Mouse (Mus musculus): Measurements from ENCODE around the gene Spsb1. TPM values are rescaled to one million over a fixed set of nuclear protein-coding genes. Genes with fewer than 3 reads are reported as not detected.

Spsb1 gene
- polyA plus RNA-seq, 1 experiment = 20.2 TPM

- no peak for DNase-seq
- TF ChIP-seq CTCF (IDR thresholded peaks at IDR 0.05; ENCODE audit: insufficient read depth, low read length) (no peak), POLR2A (IDR thresholded peaks at IDR 0.05; ENCODE audit: borderline replicate concordance, extremely low read depth, low read depth, low read length) (no peak)
- Histone ChIP-seq H3K4me3 (replicated peaks; ENCODE audit: extremely low read depth, low read depth, low read length) (no peak overlapping the region), H3K4me1 (ENCODE audit: control insufficient read depth, insufficient read depth, low read length) (peaks cover 3% of the 10 kb centered on the region; the same call in 1 of the 2 replicates)
- WGBS = 68% methylated on average over 17 of the region's 17 CpGs
Measured at GRCm38 (mm10) chr4:149882139-149882916, 72.5 kb downstream of the Spsb1 start.

- TF ChIP-seq POLR2A (IDR thresholded peaks at IDR 0.05; ENCODE audit: borderline replicate concordance, extremely low read depth, low read depth, low read length) = no peak
- no peak for TF ChIP-seq CTCF (IDR thresholded peaks at IDR 0.05; ENCODE audit: insufficient read depth, low read length)
- peaks cover 4% of the 10 kb centered on the region for H3K4me1 ChIP-seq (ENCODE audit: control insufficient read depth, insufficient read depth, low read length)
Measured at GRCm38 (mm10) chr4:149880908-149881307, 73.9 kb downstream of the Spsb1 start.

GRCm38 (mm10) chr4:149879980-149880379 is 74.9 kb downstream of the Spsb1 start:
- peaks cover 10% of the 10 kb centered on the region for H3K4me1 ChIP-seq (ENCODE audit: control insufficient read depth, insufficient read depth, low read length)
- no peak overlapping the region for H3K4me3 ChIP-seq (replicated peaks; ENCODE audit: extremely low read depth, low read depth, low read length)
- DNase-seq = no peak
- TF ChIP-seq CTCF (IDR thresholded peaks at IDR 0.05; ENCODE audit: insufficient read depth, low read length) (no peak), POLR2A (IDR thresholded peaks at IDR 0.05; ENCODE audit: borderline replicate concordance, extremely low read depth, low read depth, low read length) (no peak)
- 60% methylated on average over 11 of the region's 11 CpGs for WGBS

More at GRCm38 (mm10) chr4:149880908-149881307, 73.9 kb downstream of the Spsb1 start:
- no peak overlapping the region for H3K4me3 ChIP-seq (replicated peaks; ENCODE audit: extremely low read depth, low read depth, low read length)
- DNase-seq = no peak
- WGBS = 76% methylated on average over 5 of the region's 5 CpGs

- 52% methylated on average over 6 of the region's 6 CpGs for WGBS
- peak; percentile 59 for DNase-seq
- Histone ChIP-seq H3K4me3 (replicated peaks; ENCODE audit: extremely low read depth, low read depth, low read length) (no peak overlapping the region), H3K4me1 (ENCODE audit: control insufficient read depth, insufficient read depth, low read length) (peaks cover 10% of the 10 kb centered on the region)
- TF ChIP-seq POLR2A (IDR thresholded peaks at IDR 0.05; ENCODE audit: borderline replicate concordance, extremely low read depth, low read depth, low read length) = no peak
Measured at GRCm38 (mm10) chr4:149878021-149878449, 76.8 kb downstream of the Spsb1 start.

- WGBS = 61% methylated on average over 3 of the region's 3 CpGs
- Histone ChIP-seq H3K4me3 (replicated peaks; ENCODE audit: extremely low read depth, low read depth, low read length) (no peak overlapping the region), H3K4me1 (ENCODE audit: control insufficient read depth, insufficient read depth, low read length) (peaks cover 10% of the 10 kb centered on the region)
- DNase-seq = no peak
- TF ChIP-seq POLR2A (IDR thresholded peaks at IDR 0.05; ENCODE audit: borderline replicate concordance, extremely low read depth, low read depth, low read length) (no peak), CTCF (IDR thresholded peaks at IDR 0.05; ENCODE audit: insufficient read depth, low read length) (no peak)
Measured at GRCm38 (mm10) chr4:149877202-149877601, 77.6 kb downstream of the Spsb1 start.

GRCm38 (mm10) chr4:149876761-149877160 is 78.1 kb downstream of the Spsb1 start:
- DNase-seq = no peak

GRCm38 (mm10) chr4:149875986-149876501 is 78.8 kb downstream of the Spsb1 start:
- no peak overlapping the region for H3K4me3 ChIP-seq (replicated peaks; ENCODE audit: extremely low read depth, low read depth, low read length)
- no peak for DNase-seq
- no peak for TF ChIP-seq CTCF (IDR thresholded peaks at IDR 0.05; ENCODE audit: insufficient read depth, low read length)
- no peak for TF ChIP-seq POLR2A (IDR thresholded peaks at IDR 0.05; ENCODE audit: borderline replicate concordance, extremely low read depth, low read depth, low read length)
- WGBS = 74% methylated on average over 8 of the region's 8 CpGs
- peaks cover 10% of the 10 kb centered on the region for H3K4me1 ChIP-seq (ENCODE audit: control insufficient read depth, insufficient read depth, low read length)

More at GRCm38 (mm10) chr4:149876761-149877160, 78.1 kb downstream of the Spsb1 start:
- Histone ChIP-seq H3K4me3 (replicated peaks; ENCODE audit: extremely low read depth, low read depth, low read length) (no peak overlapping the region), H3K4me1 (ENCODE audit: control insufficient read depth, insufficient read depth, low read length) (peaks cover 10% of the 10 kb centered on the region)
- TF ChIP-seq POLR2A (IDR thresholded peaks at IDR 0.05; ENCODE audit: borderline replicate concordance, extremely low read depth, low read depth, low read length) (no peak), CTCF (IDR thresholded peaks at IDR 0.05; ENCODE audit: insufficient read depth, low read length) (no peak)
- WGBS = 64% methylated on average over 6 of the region's 6 CpGs

GRCm38 (mm10) chr4:149875296-149875695 is 79.5 kb downstream of the Spsb1 start:
- Histone ChIP-seq H3K4me1 (ENCODE audit: control insufficient read depth, insufficient read depth, low read length) (peaks cover 10% of the 10 kb centered on the region), H3K4me3 (replicated peaks; ENCODE audit: extremely low read depth, low read depth, low read length) (no peak overlapping the region)
- TF ChIP-seq POLR2A (IDR thresholded peaks at IDR 0.05; ENCODE audit: borderline replicate concordance, extremely low read depth, low read depth, low read length) (no peak), CTCF (IDR thresholded peaks at IDR 0.05; ENCODE audit: insufficient read depth, low read length) (no peak)
- DNase-seq = no peak
- 42% methylated on average over 6 of the region's 6 CpGs for WGBS

- Histone ChIP-seq H3K4me3 (replicated peaks; ENCODE audit: extremely low read depth, low read depth, low read length) (no peak overlapping the region), H3K4me1 (ENCODE audit: control insufficient read depth, insufficient read depth, low read length) (peaks cover 7% of the 10 kb centered on the region)
- no peak for DNase-seq
- 64% methylated on average over 6 of the region's 6 CpGs for WGBS
- TF ChIP-seq POLR2A (IDR thresholded peaks at IDR 0.05; ENCODE audit: borderline replicate concordance, extremely low read depth, low read depth, low read length) (no peak), CTCF (IDR thresholded peaks at IDR 0.05; ENCODE audit: insufficient read depth, low read length) (no peak)
Measured at GRCm38 (mm10) chr4:149872236-149872635, 82.6 kb downstream of the Spsb1 start.

- TF ChIP-seq POLR2A (IDR thresholded peaks at IDR 0.05; ENCODE audit: borderline replicate concordance, extremely low read depth, low read depth, low read length) (no peak), CTCF (IDR thresholded peaks at IDR 0.05; ENCODE audit: insufficient read depth, low read length) (no peak)
- 63% methylated on average over 7 of the region's 7 CpGs for WGBS
- no peak for DNase-seq
- H3K4me1 ChIP-seq (ENCODE audit: control insufficient read depth, insufficient read depth, low read length) = peaks cover 7% of the 10 kb centered on the region
- no peak overlapping the region for H3K4me3 ChIP-seq (replicated peaks; ENCODE audit: extremely low read depth, low read depth, low read length)
Measured at GRCm38 (mm10) chr4:149871582-149871981, 83.3 kb downstream of the Spsb1 start.

Measured in lung, adult 2 months (tissue).